Mouse (Mus musculus) urinary bladder, postnatal 25 days (tissue): ENCODE results near the gene Nradd.

ENCODE experiments used
- DNase-seq: peaks from one replicate; pipeline ENCODE4 v3.0.0; 2022; ENCODE audit warnings: low spot score

The Nradd gene

GRCm38 (mm10) chr9:110624361-110625166, at the start of gene Nradd:
Gene Nradd, minus strand, starts transcription at chr9:110624452.
- peak; percentile 74 for DNase-seq

GRCm38 (mm10) chr9:110673107-110673752, 49.0 kb upstream of the Nradd start:
- DNase-seq: no peak

GRCm38 (mm10) chr9:110672462-110673106, 48.3 kb upstream of the Nradd start:
- no peak for DNase-seq

GRCm38 (mm10) chr9:110669785-110670184, 45.5 kb upstream of the Nradd start:
- DNase-seq: no peak

- no peak for DNase-seq
These were observed 44.5 kb upstream of the Nradd start for GRCm38 (mm10) chr9:110668601-110669293.

- no peak for DNase-seq
These were observed 43.1 kb upstream of the Nradd start for GRCm38 (mm10) chr9:110667219-110667836.

GRCm38 (mm10) chr9:110666374-110666773, 42.1 kb upstream of the Nradd start:
- DNase-seq: no peak

GRCm38 (mm10) chr9:110665912-110666311, 41.7 kb upstream of the Nradd start:
- no peak for DNase-seq

GRCm38 (mm10) chr9:110662844-110663243, 38.6 kb upstream of the Nradd start:
- no peak for DNase-seq

GRCm38 (mm10) chr9:110660856-110661612, 36.8 kb upstream of the Nradd start:
- DNase-seq: no peak

GRCm38 (mm10) chr9:110660208-110660607, 36.0 kb upstream of the Nradd start:
- DNase-seq: no peak

GRCm38 (mm10) chr9:110659521-110659920, 35.3 kb upstream of the Nradd start:
- no peak for DNase-seq

GRCm38 (mm10) chr9:110657474-110658078, 33.3 kb upstream of the Nradd start:
- no peak for DNase-seq

GRCm38 (mm10) chr9:110656249-110657221, 32.3 kb upstream of the Nradd start, which contains the start of gene Ccdc12:
Gene Ccdc12, plus strand, starts transcription at chr9:110656503.
- peak; percentile 89 for DNase-seq

GRCm38 (mm10) chr9:110655651-110656007, 31.4 kb upstream of the Nradd start:
- DNase-seq: no peak

GRCm38 (mm10) chr9:110654726-110655650, 30.7 kb upstream of the Nradd start:
- DNase-seq: no peak

GRCm38 (mm10) chr9:110653655-110654461, 29.6 kb upstream of the Nradd start, which contains the start of gene Nbeal2:
Gene Nbeal2, minus strand, starts transcription at chr9:110654161.
- peak; percentile 86 for DNase-seq
